Mouse (Mus musculus) bone marrow, adult 2 months (tissue): ENCODE data around the gene Gm13287. TPM values are rescaled to one million over a fixed set of nuclear protein-coding genes. Genes with fewer than 3 reads are reported as not detected.
A peak's percentile ranks its signal among the peaks of the same experiment; 100 is the strongest.
"Not testable (repeated sequence)": the region's sequence is repeated elsewhere in the genome, so short reads cannot be mapped to it uniquely, and the experiment has no call there.

Experiments used
- H3K27ac ChIP-seq: fragments of 200-500 bp; 2 replicates; pipeline ENCODE4 v1.5.1; 2012; ENCODE audit warnings: low read depth, mild to moderate bottlenecking, control low read depth, inconsistent platforms, low read length; ENCODE audit not compliant: control insufficient read depth, poor library complexity, insufficient read depth
- H3K4me1 ChIP-seq: fragments of 200-500 bp; 2 replicates; pipeline ENCODE4 v1.6.1; 2011; ENCODE audit warnings: low read length; ENCODE audit not compliant: control insufficient read depth, insufficient read depth
- H3K4me3 ChIP-seq: fragments of 200-500 bp; replicated peaks from 2 replicates; pipeline ENCODE3; 2011; ENCODE audit warnings: mild to moderate bottlenecking, low read depth, low read length, control low read depth; ENCODE audit not compliant: control insufficient read depth
- CTCF ChIP-seq: fragments of 200-500 bp; IDR thresholded peaks from 2 replicates; pipeline ENCODE4 v1.5.1; 2011; ENCODE audit warnings: low read length, control low read depth; ENCODE audit not compliant: control insufficient read depth, insufficient read depth
- POLR2A ChIP-seq: fragments of 200-500 bp; IDR thresholded peaks from 2 replicates; pipeline ENCODE4 v1.6.1; 2011; ENCODE audit warnings: low read depth, mild to moderate bottlenecking, control low read depth, low read length, borderline replicate concordance; ENCODE audit not compliant: control insufficient read depth
- WGBS: fragments of 180-500 bp; shearing (Covaris S2); methylation state at CpG from one replicate; pipeline ENCODE4 v1.1.7; 2018; 5-methylcytosine and 5-hydroxymethylcytosine counted together
- polyA plus RNA-seq: library from polyadenylated mRNA; stranded (reverse); fragments of >200 nt; gene quantifications from 2 replicates; pipeline ENCODE4 v1.2.4, GENCODE M21; 2011; ENCODE audit warnings: low replicate concordance; ENCODE audit not compliant: missing spikeins, insufficient read depth, insufficient read length

Gm13287 gene
- not detected in 2 replicates for polyA plus RNA-seq

DNA sequence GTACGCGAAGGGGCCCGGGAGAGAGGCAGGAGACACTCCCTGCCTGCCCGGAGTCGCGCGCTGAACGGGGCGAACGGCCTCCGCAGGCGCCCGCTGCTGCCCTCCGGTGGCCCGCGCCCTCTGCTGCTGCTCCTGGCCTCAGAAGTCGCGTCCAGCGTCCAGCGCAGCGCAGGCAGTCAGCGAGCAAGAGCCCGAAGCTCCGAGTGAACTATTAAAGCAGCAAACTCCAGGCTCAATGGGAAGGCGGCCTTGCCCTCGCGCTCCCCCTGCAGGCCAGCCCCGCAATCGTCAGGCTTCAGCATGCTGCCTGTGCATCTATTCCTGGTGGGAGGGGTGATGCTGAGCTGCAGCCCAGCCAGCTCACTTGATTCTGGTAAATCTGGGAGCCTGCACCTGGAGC lies at the start of gene Gm13287:
Gene Gm13287, plus strand, starts transcription at position 301 of the 400 bp plus-strand sequence.
- not testable (repeated sequence) for H3K4me3 ChIP-seq, H3K27ac ChIP-seq, H3K4me1 ChIP-seq
- WGBS: no CpG with 5 or more reads among the region's 29 CpGs

DNA sequence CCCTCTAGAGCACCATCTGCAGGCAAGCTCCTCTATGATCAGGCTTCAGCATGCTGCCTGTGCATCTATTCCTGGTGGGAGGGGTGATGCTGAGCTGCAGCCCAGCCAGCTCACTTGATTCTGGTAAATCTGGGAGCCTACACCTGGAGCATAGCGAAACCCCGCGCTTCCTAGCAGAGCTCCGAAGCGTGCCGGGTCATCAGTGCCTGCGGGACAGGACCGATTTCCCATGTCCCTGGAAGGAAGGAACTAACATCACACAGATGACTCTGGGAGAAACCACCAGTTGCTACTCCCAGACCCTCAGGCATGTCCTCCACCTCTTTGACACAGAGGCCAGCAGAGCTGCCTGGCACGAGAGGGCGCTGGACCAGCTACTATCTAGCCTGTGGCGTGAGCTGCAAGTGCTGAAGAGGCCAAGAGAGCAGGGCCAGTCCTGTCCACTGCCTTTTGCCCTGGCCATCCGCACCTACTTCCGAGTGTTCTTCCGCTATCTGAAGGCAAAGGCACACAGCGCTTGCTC lies 48.2 kb upstream of the Gm13287 start, which contains the start of gene Gm13271:
Gene Gm13271, plus strand, starts transcription at position 51 of the 523 bp plus-strand sequence.
- 92% methylated on average over 15 of the region's 15 CpGs for WGBS
- not testable (repeated sequence) for H3K4me1 ChIP-seq, H3K4me3 ChIP-seq, H3K27ac ChIP-seq

DNA sequence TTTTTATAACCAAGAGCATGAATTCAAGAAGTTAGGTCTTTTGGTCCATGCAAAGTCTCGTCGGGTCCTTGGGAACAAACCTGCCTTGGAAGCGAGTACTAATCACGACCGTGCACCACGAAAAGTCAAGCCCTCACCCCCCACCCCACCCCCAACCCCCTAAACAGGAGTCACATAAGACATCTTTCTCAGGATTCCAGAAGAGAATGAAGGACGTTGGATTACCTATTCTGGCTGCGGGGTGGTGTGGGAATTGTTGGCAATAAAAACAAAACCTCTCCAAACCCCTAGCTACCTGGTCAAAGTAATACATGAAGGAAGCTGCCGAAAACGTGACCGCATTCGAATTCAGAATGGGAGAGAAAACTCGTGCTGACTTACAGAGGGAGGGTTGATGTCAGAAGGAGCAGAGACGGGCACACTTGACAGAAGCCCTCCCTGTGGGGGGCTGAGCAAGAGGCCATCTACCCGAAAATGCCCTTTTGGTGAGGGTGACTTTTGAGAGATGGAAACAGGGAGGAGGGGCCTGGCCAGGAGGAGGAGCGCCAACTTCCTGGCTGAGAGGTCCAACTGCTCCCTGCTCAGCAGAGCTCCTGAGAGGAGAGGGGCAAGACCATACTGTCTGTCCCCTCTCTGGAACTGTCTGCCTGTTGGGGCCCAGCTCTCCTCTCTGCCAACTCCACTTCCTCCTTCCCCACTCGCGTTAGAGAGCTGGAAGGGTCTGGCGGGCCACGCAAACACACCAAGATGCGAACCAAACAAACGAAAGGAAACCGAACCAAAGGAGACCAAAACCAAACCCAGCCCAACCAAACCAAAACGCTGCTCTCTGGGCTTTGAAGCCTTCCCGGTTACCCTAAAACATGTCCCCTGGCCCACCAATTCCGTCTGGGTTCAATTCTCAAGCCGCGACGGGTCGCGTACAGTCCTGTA lies 46.2 kb upstream of the Gm13287 start:
- WGBS: 4% methylated on average over 28 of the region's 31 CpGs
- Histone ChIP-seq H3K27ac (peak overlapping the region; percentile 92), H3K4me3 (peak overlapping the region; percentile 62)
- H3K4me1 ChIP-seq: not testable (repeated sequence)

DNA sequence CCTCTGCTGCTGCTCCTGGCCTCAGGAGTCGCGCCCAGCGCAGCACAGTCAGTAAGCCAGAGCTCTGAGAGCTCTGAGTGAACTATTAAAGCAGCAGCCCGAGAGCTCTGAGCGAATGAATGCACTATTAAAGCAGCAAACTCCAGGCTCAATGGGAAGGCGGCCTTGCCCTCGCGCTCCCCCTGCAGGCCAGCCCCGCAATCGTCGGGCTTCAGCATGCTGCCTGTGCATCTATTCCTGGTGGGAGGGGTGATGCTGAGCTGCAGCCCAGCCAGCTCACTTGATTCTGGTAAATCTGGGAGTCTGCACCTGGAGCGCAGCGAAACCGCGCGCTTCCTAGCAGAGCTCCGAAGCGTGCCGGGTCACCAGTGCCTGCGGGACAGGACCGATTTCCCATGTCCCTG lies 45.4 kb upstream of the Gm13287 start:
- H3K4me3 ChIP-seq: peak overlapping the region; percentile 62
- peak overlapping the region; percentile 92 for H3K27ac ChIP-seq
- 1% methylated on average over 21 of the region's 21 CpGs for WGBS

DNA sequence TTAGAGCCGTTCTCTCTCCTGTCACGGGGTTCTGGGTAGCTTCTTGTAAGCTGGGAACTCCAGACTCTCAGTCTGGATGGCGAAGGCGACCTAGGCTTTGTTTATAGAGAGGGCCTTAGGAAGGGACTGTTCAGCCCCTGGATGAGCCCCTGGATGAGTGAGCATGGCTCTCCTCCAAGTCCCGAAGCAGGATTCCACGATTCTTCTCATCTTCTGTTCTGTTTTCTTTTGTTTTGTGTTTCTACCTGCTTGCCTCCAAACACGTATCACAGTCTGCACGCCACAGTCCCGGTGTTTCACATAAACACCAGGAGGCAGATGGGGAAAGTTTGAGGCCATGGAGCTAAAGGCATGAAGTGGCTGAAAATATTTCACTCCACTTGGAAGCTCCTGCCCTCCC lies 44.3 kb upstream of the Gm13287 start:
- H3K4me1 ChIP-seq, H3K4me3 ChIP-seq, H3K27ac ChIP-seq: not testable (repeated sequence)
- WGBS: 90% methylated on average over 9 of the region's 9 CpGs

More for the DNA sequence above, 45.4 kb upstream of the Gm13287 start:
- TF ChIP-seq CTCF: peak; percentile 70
- H3K4me1 ChIP-seq: not testable (repeated sequence)

DNA sequence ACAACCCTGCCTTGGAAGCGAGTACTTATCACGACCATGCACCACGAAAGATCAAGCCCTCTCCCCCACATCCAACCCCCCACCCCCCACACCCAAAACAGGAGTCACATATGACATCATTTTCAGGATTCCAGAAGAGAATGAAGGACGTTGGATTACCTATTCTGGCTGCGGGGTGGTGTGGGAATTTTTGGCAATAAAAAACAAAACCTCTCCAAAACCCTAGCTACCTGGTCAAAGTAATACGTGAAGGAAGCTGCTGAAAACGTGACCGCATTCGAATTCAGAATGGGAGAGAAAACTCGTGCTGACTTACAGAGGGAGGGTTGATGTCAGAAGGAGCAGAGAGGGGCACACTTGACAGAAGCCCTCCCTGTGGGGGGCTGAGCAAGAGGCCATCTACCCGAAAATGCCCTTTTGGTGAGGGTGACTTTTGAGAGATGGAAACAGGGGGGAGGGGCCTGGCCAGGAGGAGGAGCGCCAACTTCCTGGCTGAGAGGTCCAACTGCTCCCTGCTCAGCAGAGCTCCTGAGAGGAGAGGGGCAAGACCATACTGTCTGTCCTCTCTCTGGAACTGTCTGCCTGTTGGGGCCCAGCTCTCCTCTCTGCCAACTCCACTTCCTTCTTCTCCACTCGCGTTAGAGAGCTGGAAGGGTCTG lies 43.3 kb upstream of the Gm13287 start, which contains the start of gene Gm13283:
Gene Gm13283, plus strand, starts transcription at position 510 of the 659 bp plus-strand sequence.
- WGBS: 14% methylated on average over 11 of the region's 14 CpGs
- H3K27ac ChIP-seq: peak within 1 kb of the TSS; percentile 74; the same call in 1 of the 2 replicates

DNA sequence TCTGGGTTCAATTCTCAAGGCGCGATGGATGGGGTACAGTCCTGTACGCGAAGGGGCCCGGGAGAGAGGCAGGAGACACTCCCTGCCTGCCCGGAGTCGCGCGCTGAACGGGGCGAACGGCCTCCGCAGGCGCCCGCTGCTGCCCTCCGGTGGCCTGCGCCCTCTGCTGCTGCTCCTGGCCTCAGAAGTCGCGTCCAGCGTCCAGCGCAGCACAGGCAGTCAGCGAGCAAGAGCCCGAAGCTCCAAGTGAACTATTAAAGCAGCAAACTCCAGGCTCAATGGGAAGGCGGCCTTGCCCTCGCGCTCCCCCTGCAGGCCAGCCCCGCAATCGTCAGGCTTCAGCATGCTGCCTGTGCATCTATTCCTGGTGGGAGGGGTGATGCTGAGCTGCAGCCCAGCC lies 42.6 kb upstream of the Gm13287 start:
- TF ChIP-seq POLR2A: peak; percentile 43; the same call in 1 of the 2 replicates
- H3K4me3 ChIP-seq, H3K4me1 ChIP-seq: not testable (repeated sequence)
- WGBS: under 1% methylated on average over 28 of the region's 28 CpGs
- H3K27ac ChIP-seq: peak overlapping the region; percentile 74; the same call in 1 of the 2 replicates

More for the DNA sequence above, 43.3 kb upstream of the Gm13287 start, which contains the start of gene Gm13283:
- H3K4me1 ChIP-seq, H3K4me3 ChIP-seq: not testable (repeated sequence)

DNA sequence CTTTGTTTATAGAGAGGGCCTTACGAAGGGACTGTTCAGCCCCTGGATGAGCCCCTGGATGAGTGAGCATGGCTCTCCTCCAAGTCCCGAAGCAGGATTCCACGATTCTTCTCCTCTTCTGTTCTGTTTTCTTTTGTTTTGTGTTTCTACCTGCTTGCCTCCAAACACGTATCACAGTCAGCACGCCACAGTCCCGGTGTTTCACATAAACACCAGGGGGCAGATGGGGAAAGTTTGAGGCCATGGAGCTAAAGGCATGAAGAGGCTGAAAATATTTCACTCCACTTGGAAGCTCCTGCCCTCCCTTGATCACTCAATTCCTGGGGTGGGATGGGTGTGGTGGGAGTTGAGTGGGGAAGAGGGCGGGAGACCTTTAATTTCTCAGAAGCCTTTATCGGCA lies 41.3 kb upstream of the Gm13287 start:
- H3K4me1 ChIP-seq, H3K27ac ChIP-seq, H3K4me3 ChIP-seq: not testable (repeated sequence)
- 71% methylated on average over 6 of the region's 8 CpGs for WGBS

DNA sequence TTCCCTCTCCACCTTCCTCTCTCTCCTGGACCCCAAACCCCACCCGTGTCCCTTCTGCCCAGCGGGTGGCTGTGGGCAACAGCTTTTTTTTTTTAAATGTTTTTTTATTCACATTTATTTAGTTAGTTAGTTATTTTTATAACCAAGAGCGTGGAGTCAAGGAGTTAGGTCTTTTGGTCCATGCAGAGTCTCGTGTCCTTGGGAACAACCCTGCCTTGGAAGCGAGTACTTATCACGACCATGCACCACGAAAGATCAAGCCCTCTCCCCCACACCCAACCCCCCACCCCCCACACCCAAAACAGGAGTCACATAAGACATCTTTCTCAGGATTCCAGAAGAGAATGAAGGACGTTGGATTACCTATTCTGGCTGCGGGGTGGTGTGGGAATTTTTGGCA lies 40.7 kb upstream of the Gm13287 start:
- 49% methylated on average over 9 of the region's 9 CpGs for WGBS
- H3K4me1 ChIP-seq, H3K4me3 ChIP-seq, H3K27ac ChIP-seq: not testable (repeated sequence)
